Mouse (Mus musculus): ENCODE results near the gene Ptger4.

Gene Ptger4

GRCm38 (mm10) chr15:5165121-5165773 lies 78.7 kb downstream of the Ptger4 start:
- DNase-seq (ENCODE audit: low spot score): no peak

- no peak for DNase-seq (ENCODE audit: low spot score)
These were observed 85.2 kb downstream of the Ptger4 start for GRCm38 (mm10) chr15:5158827-5159226.

DNA sequence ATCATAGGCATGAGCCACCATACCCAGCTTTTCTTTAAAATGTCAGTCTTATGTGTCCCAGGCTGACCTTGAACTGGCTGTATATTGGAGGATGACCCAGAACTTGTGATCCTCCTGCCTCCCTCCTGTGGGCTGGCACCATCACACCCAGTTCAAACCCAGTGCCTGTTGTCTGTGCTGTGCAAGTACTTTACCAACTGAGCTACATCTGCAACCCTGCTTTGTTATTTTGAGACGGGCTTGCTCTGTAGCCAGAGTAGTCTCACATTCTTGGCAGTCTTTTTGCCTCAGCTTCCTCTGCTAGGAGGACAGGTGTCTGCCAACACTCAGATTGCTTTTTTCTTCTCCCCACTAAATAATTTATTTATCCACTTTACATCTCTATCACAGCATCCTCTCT lies 86.6 kb downstream of the Ptger4 start:
- DNase-seq (ENCODE audit: low spot score): no peak

All from ovary, adult 18-20 months (tissue).